Mouse (Mus musculus): ENCODE data around the gene Cfap61. TPM values are rescaled to one million over a fixed set of nuclear protein-coding genes. Genes with fewer than 3 reads are reported as not detected.

Cfap61 gene
- polyA plus RNA-seq, 1 experiment from 2014 or later = 2.3 TPM

GRCm38 (mm10) chr2:146062330-146063092 lies 127.9 kb downstream of the Cfap61 start:
- H3K9me3 ChIP-seq (ENCODE audit: control insufficient read depth, low read length) = no peaks in the 10 kb centered on the region
- H3K4me3 ChIP-seq (ENCODE audit: low read length) = peak overlapping the region; percentile 33
- no peak overlapping the region for H3K9ac ChIP-seq (ENCODE audit: low read length)
- ATAC-seq (ENCODE audit: low read depth) = no peak
- peak overlapping the region; percentile 19; the same call in 1 of the 2 replicates for H3K27ac ChIP-seq (ENCODE audit: low read length)
- H3K4me2 ChIP-seq (ENCODE audit: low read depth, low read length) = peak overlapping the region; percentile 49
- WGBS = 34% methylated on average over 13 of the region's 13 CpGs
- no peaks in the 10 kb centered on the region for H3K36me3 ChIP-seq (ENCODE audit: control insufficient read depth, insufficient read depth, low read length)
- H3K27me3 ChIP-seq (ENCODE audit: control insufficient read depth, insufficient read depth, low read depth, low read length) = no peaks in the 10 kb centered on the region
- peaks cover 2% of the 10 kb centered on the region; the same call in 1 of the 2 replicates for H3K4me1 ChIP-seq (replicated peaks; ENCODE audit: control insufficient read depth, insufficient read depth, low read length)

- WGBS = 58% methylated on average over 11 of the region's 11 CpGs
- H3K27me3 ChIP-seq (ENCODE audit: control insufficient read depth, insufficient read depth, low read depth, low read length) = no peaks in the 10 kb centered on the region
- H3K9me3 ChIP-seq (ENCODE audit: control insufficient read depth, low read length) = no peaks in the 10 kb centered on the region
- H3K4me3 ChIP-seq (ENCODE audit: low read length) = no peak overlapping the region
- H3K9ac ChIP-seq (ENCODE audit: low read length) = no peak overlapping the region
- peak overlapping the region; percentile 49 for H3K4me2 ChIP-seq (ENCODE audit: low read depth, low read length)
- no peak for ATAC-seq (ENCODE audit: low read depth)
- peaks cover 2% of the 10 kb centered on the region; the same call in 1 of the 2 replicates for H3K4me1 ChIP-seq (replicated peaks; ENCODE audit: control insufficient read depth, insufficient read depth, low read length)
- H3K36me3 ChIP-seq (ENCODE audit: control insufficient read depth, insufficient read depth, low read length) = no peaks in the 10 kb centered on the region
- no peak overlapping the region for H3K27ac ChIP-seq (ENCODE audit: low read length)
Observed at GRCm38 (mm10) chr2:146063093-146064074, 128.8 kb downstream of the Cfap61 start.

- H3K36me3 ChIP-seq (ENCODE audit: control insufficient read depth, insufficient read depth, low read length) = no peaks in the 10 kb centered on the region
- WGBS = 39% methylated on average over 4 of the region's 4 CpGs
- no peaks in the 10 kb centered on the region for H3K9me3 ChIP-seq (ENCODE audit: control insufficient read depth, low read length)
- no peak overlapping the region for H3K4me2 ChIP-seq (ENCODE audit: low read depth, low read length)
- no peaks in the 10 kb centered on the region for H3K27me3 ChIP-seq (ENCODE audit: control insufficient read depth, insufficient read depth, low read depth, low read length)
- H3K4me1 ChIP-seq (replicated peaks; ENCODE audit: control insufficient read depth, insufficient read depth, low read length) = peaks cover 2% of the 10 kb centered on the region; the same call in 1 of the 2 replicates
- no peak overlapping the region for H3K9ac ChIP-seq (ENCODE audit: low read length)
- ATAC-seq (ENCODE audit: low read depth) = no peak
- H3K27ac ChIP-seq (ENCODE audit: low read length) = no peak overlapping the region
- H3K4me3 ChIP-seq (ENCODE audit: low read length) = no peak overlapping the region
Observed at GRCm38 (mm10) chr2:146067364-146067763, 132.8 kb downstream of the Cfap61 start.

- H3K4me2 ChIP-seq (ENCODE audit: low read depth, low read length) = no peak overlapping the region
- no peaks in the 10 kb centered on the region for H3K9me3 ChIP-seq (ENCODE audit: control insufficient read depth, low read length)
- H3K4me3 ChIP-seq (ENCODE audit: low read length) = no peak overlapping the region
- 42% methylated on average over 6 of the region's 6 CpGs for WGBS
- ATAC-seq (ENCODE audit: low read depth) = no peak
- H3K27ac ChIP-seq (ENCODE audit: low read length) = no peak overlapping the region
- H3K9ac ChIP-seq (ENCODE audit: low read length) = no peak overlapping the region
- H3K27me3 ChIP-seq (ENCODE audit: control insufficient read depth, insufficient read depth, low read depth, low read length) = no peaks in the 10 kb centered on the region
- no peaks in the 10 kb centered on the region for H3K4me1 ChIP-seq (replicated peaks; ENCODE audit: control insufficient read depth, insufficient read depth, low read length)
- H3K36me3 ChIP-seq (ENCODE audit: control insufficient read depth, insufficient read depth, low read length) = no peaks in the 10 kb centered on the region
Observed at GRCm38 (mm10) chr2:146073300-146073699, 138.7 kb downstream of the Cfap61 start.

GRCm38 (mm10) chr2:146077117-146077516 lies 142.5 kb downstream of the Cfap61 start:
- no peaks in the 10 kb centered on the region for H3K27me3 ChIP-seq (ENCODE audit: control insufficient read depth, insufficient read depth, low read depth, low read length)
- H3K27ac ChIP-seq (ENCODE audit: low read length) = no peak overlapping the region
- no peaks in the 10 kb centered on the region for H3K9me3 ChIP-seq (ENCODE audit: control insufficient read depth, low read length)
- no peak overlapping the region for H3K9ac ChIP-seq (ENCODE audit: low read length)
- ATAC-seq (ENCODE audit: low read depth) = no peak
- no peaks in the 10 kb centered on the region for H3K4me1 ChIP-seq (replicated peaks; ENCODE audit: control insufficient read depth, insufficient read depth, low read length)
- no peak overlapping the region for H3K4me2 ChIP-seq (ENCODE audit: low read depth, low read length)
- 88% methylated on average over 10 of the region's 10 CpGs for WGBS
- H3K36me3 ChIP-seq (ENCODE audit: control insufficient read depth, insufficient read depth, low read length) = no peaks in the 10 kb centered on the region
- no peak overlapping the region for H3K4me3 ChIP-seq (ENCODE audit: low read length)

- WGBS = 95% methylated on average over 4 of the region's 4 CpGs
- H3K4me2 ChIP-seq (ENCODE audit: low read depth, low read length) = no peak overlapping the region
- H3K36me3 ChIP-seq (ENCODE audit: control insufficient read depth, insufficient read depth, low read length) = no peaks in the 10 kb centered on the region
Observed at GRCm38 (mm10) chr2:146080282-146080681, 145.7 kb downstream of the Cfap61 start.

GRCm38 (mm10) chr2:146083326-146083871 lies 148.8 kb downstream of the Cfap61 start:
- H3K4me2 ChIP-seq (ENCODE audit: low read depth, low read length) = no peak overlapping the region
- ATAC-seq (ENCODE audit: low read depth) = no peak
- no peak overlapping the region for H3K9ac ChIP-seq (ENCODE audit: low read length)
- no peak overlapping the region for H3K27ac ChIP-seq (ENCODE audit: low read length)
- 53% methylated on average over 6 of the region's 6 CpGs for WGBS
- H3K36me3 ChIP-seq (ENCODE audit: control insufficient read depth, insufficient read depth, low read length) = no peaks in the 10 kb centered on the region
- H3K27me3 ChIP-seq (ENCODE audit: control insufficient read depth, insufficient read depth, low read depth, low read length) = no peaks in the 10 kb centered on the region
- H3K4me1 ChIP-seq (replicated peaks; ENCODE audit: control insufficient read depth, insufficient read depth, low read length) = no peaks in the 10 kb centered on the region
- H3K9me3 ChIP-seq (ENCODE audit: control insufficient read depth, low read length) = no peaks in the 10 kb centered on the region
- H3K4me3 ChIP-seq (ENCODE audit: low read length) = no peak overlapping the region

More at GRCm38 (mm10) chr2:146080282-146080681, 145.7 kb downstream of the Cfap61 start:
- Histone ChIP-seq H3K4me1 (replicated peaks; ENCODE audit: control insufficient read depth, insufficient read depth, low read length) (no peaks in the 10 kb centered on the region), H3K9ac (ENCODE audit: low read length) (no peak overlapping the region), H3K27ac (ENCODE audit: low read length) (no peak overlapping the region), H3K4me3 (ENCODE audit: low read length) (no peak overlapping the region), H3K27me3 (ENCODE audit: control insufficient read depth, insufficient read depth, low read depth, low read length) (no peaks in the 10 kb centered on the region), H3K9me3 (ENCODE audit: control insufficient read depth, low read length) (no peaks in the 10 kb centered on the region)
- no peak for ATAC-seq (ENCODE audit: low read depth)

- Histone ChIP-seq H3K9me3 (ENCODE audit: control insufficient read depth, low read length) (no peaks in the 10 kb centered on the region), H3K27me3 (ENCODE audit: control insufficient read depth, insufficient read depth, low read depth, low read length) (no peaks in the 10 kb centered on the region), H3K4me2 (ENCODE audit: low read depth, low read length) (no peak overlapping the region), H3K9ac (ENCODE audit: low read length) (no peak overlapping the region), H3K27ac (ENCODE audit: low read length) (no peak overlapping the region), H3K36me3 (ENCODE audit: control insufficient read depth, insufficient read depth, low read length) (no peaks in the 10 kb centered on the region), H3K4me1 (replicated peaks; ENCODE audit: control insufficient read depth, insufficient read depth, low read length) (no peaks in the 10 kb centered on the region), H3K4me3 (ENCODE audit: low read length) (no peak overlapping the region)
- WGBS = 85% methylated on average over 1 of the region's 1 CpGs
- no peak for ATAC-seq (ENCODE audit: low read depth)
Observed at GRCm38 (mm10) chr2:146087411-146087810, 152.8 kb downstream of the Cfap61 start.

Data from lung, embryonic 16.5 days (tissue).